Mouse (Mus musculus): Measurements from ENCODE around the gene Bid. TPM values are rescaled to one million over a fixed set of nuclear protein-coding genes. Genes with fewer than 3 reads are reported as not detected.

The Bid gene
- polyA plus RNA-seq, 1 experiment from 2014 or later, result 20.2 TPM

GRCm38 (mm10) chr6:120939783-120940182 lies 23.1 kb upstream of the Bid start:
- no peak overlapping the region for H3K4me2 ChIP-seq (ENCODE audit: low read depth, low read length)
- H3K27me3 ChIP-seq (ENCODE audit: control insufficient read depth, insufficient read depth, low read depth, low read length), result no peaks in the 10 kb centered on the region
- no peak overlapping the region for H3K9ac ChIP-seq (ENCODE audit: low read depth, low read length)
- WGBS (ENCODE audit: insufficient replicate concordance), result 86% methylated on average over 3 of the region's 3 CpGs
- H3K9me3 ChIP-seq (replicated peaks; ENCODE audit: control insufficient read depth, low read length), result no peaks in the 10 kb centered on the region
- H3K4me3 ChIP-seq (ENCODE audit: low read depth, low read length), result no peak overlapping the region
- no peak overlapping the region for H3K27ac ChIP-seq (ENCODE audit: low read length)
- no peaks in the 10 kb centered on the region; the same call in none of the 2 replicates for H3K4me1 ChIP-seq (ENCODE audit: control insufficient read depth, low read depth, low read length)
- ATAC-seq (ENCODE audit: low read depth), result no peak
- H3K36me3 ChIP-seq (ENCODE audit: control insufficient read depth, insufficient read depth), result no peaks in the 10 kb centered on the region

- Histone ChIP-seq H3K9ac (ENCODE audit: low read depth, low read length) (no peak overlapping the region), H3K36me3 (ENCODE audit: control insufficient read depth, insufficient read depth) (no peaks in the 10 kb centered on the region), H3K4me2 (ENCODE audit: low read depth, low read length) (no peak overlapping the region), H3K27me3 (ENCODE audit: control insufficient read depth, insufficient read depth, low read depth, low read length) (no peaks in the 10 kb centered on the region), H3K9me3 (replicated peaks; ENCODE audit: control insufficient read depth, low read length) (no peaks in the 10 kb centered on the region), H3K27ac (ENCODE audit: low read length) (no peak overlapping the region), H3K4me1 (ENCODE audit: control insufficient read depth, low read depth, low read length) (no peaks in the 10 kb centered on the region; the same call in 1 of the 2 replicates), H3K4me3 (ENCODE audit: low read depth, low read length) (no peak overlapping the region)
- no peak for ATAC-seq (ENCODE audit: low read depth)
- 86% methylated on average over 12 of the region's 12 CpGs for WGBS (ENCODE audit: insufficient replicate concordance)
Observed at GRCm38 (mm10) chr6:120938763-120939450, 22.3 kb upstream of the Bid start.

DNA sequence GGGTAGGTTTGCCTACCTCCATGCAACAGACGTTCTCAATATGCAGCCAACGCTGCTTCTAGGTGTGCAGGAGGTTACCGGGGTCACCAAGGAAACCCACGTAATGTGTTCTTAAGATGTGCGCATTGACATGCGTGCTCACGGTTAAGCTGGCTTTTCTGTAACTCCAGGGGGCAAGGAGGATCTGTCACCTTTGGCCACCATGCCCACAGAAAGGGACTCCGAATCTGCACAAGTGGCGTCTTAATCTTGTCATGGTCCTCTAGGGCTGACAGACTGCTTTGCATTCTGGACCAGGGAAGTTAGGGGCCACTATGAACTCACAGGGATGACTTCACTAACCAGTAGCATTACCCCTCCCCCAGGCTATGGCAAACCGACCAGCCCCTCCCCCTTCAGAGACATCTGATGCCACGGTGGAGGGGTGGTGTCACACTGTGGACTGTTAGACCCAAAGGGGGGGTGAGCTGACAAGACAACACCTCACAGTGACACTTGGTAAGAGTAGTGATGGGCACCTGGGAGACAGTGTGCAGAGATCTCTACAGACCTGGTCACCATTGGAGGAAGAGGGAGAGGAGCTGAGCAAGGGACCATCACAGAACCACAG lies 21.5 kb upstream of the Bid start:
- ATAC-seq (ENCODE audit: low read depth), result no peak
- H3K4me2 ChIP-seq (ENCODE audit: low read depth, low read length), result no peak overlapping the region
- WGBS (ENCODE audit: insufficient replicate concordance), result 70% methylated on average over 11 of the region's 11 CpGs
- H3K9ac ChIP-seq (ENCODE audit: low read depth, low read length), result no peak overlapping the region
- no peak overlapping the region for H3K4me3 ChIP-seq (ENCODE audit: low read depth, low read length)
- H3K4me1 ChIP-seq (ENCODE audit: control insufficient read depth, low read depth, low read length), result no peaks in the 10 kb centered on the region
- no peak overlapping the region for H3K27ac ChIP-seq (ENCODE audit: low read length)
- no peaks in the 10 kb centered on the region for H3K27me3 ChIP-seq (ENCODE audit: control insufficient read depth, insufficient read depth, low read depth, low read length)
- H3K36me3 ChIP-seq (ENCODE audit: control insufficient read depth, insufficient read depth), result no peaks in the 10 kb centered on the region
- no peaks in the 10 kb centered on the region for H3K9me3 ChIP-seq (replicated peaks; ENCODE audit: control insufficient read depth, low read length)

- H3K4me3 ChIP-seq (ENCODE audit: low read depth, low read length), result no peak overlapping the region
- H3K27me3 ChIP-seq (ENCODE audit: control insufficient read depth, insufficient read depth, low read depth, low read length), result no peaks in the 10 kb centered on the region
- no peak overlapping the region for H3K9ac ChIP-seq (ENCODE audit: low read depth, low read length)
- H3K4me1 ChIP-seq (ENCODE audit: control insufficient read depth, low read depth, low read length), result no peaks in the 10 kb centered on the region; the same call in 1 of the 2 replicates
- H3K27ac ChIP-seq (ENCODE audit: low read length), result no peak overlapping the region
- H3K9me3 ChIP-seq (replicated peaks; ENCODE audit: control insufficient read depth, low read length), result no peaks in the 10 kb centered on the region
- 73% methylated on average over 16 of the region's 16 CpGs for WGBS (ENCODE audit: insufficient replicate concordance)
- H3K36me3 ChIP-seq (ENCODE audit: control insufficient read depth, insufficient read depth), result 0 out of 2 replicates have a peak, but pooled peaks cover 5% of the 10 kb centered on the region
- no peak overlapping the region for H3K4me2 ChIP-seq (ENCODE audit: low read depth, low read length)
- no peak for ATAC-seq (ENCODE audit: low read depth)
Observed at GRCm38 (mm10) chr6:120937104-120937617, 20.5 kb upstream of the Bid start.

DNA sequence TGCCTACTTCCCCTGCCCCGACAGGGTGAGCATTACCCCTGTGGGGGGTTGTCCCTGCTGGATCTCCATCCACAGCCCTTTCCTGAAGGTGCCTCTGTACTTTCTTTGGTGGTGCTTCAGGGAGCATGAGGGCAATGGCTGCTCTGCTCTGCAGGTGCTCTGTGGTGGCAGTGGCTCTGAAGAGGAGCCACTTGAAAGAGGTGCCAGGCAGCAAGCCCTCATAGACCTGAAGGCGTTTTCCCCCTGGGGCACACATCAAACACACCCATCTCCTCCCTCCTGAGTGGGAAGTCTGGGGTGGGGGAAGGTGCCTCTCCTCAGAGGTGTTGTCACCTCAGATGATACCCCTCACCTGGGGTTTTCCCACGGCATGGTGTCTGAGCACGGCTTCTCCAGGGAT lies 17.5 kb upstream of the Bid start:
- H3K4me1 ChIP-seq (ENCODE audit: control insufficient read depth, low read depth, low read length), result peaks cover 9% of the 10 kb centered on the region
- H3K27ac ChIP-seq (ENCODE audit: low read length), result no peak overlapping the region
- 0 out of 2 replicates have a peak, but pooled peaks cover 5% of the 10 kb centered on the region for H3K36me3 ChIP-seq (ENCODE audit: control insufficient read depth, insufficient read depth)
- H3K9me3 ChIP-seq (replicated peaks; ENCODE audit: control insufficient read depth, low read length), result no peaks in the 10 kb centered on the region
- no peak overlapping the region for H3K4me2 ChIP-seq (ENCODE audit: low read depth, low read length)
- H3K4me3 ChIP-seq (ENCODE audit: low read depth, low read length), result no peak overlapping the region
- no peak overlapping the region for H3K9ac ChIP-seq (ENCODE audit: low read depth, low read length)
- H3K27me3 ChIP-seq (ENCODE audit: control insufficient read depth, insufficient read depth, low read depth, low read length), result no peaks in the 10 kb centered on the region
- ATAC-seq (ENCODE audit: low read depth), result no peak
- WGBS (ENCODE audit: insufficient replicate concordance), result 68% methylated on average over 4 of the region's 4 CpGs

DNA sequence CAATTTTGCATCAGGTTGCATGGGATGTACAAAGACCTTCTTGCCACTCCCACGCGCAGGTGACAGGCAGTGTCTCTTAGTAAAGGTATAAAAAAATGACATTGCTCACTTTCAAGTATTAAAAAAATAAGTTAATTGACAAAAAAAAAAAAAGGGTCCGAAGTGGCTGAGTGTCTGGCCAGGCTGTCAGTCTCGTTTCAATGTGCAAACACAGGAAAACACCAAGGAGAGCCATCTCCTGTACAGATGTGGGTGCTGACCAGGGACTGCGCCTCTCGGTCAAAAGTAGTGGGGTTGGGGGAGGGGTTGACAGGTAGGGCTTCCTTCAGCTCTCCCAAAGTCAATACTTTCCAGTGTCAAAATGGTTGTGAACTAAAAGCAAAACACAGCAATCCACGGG lies 17.0 kb upstream of the Bid start:
- H3K9ac ChIP-seq (ENCODE audit: low read depth, low read length), result no peak overlapping the region
- H3K27me3 ChIP-seq (ENCODE audit: control insufficient read depth, insufficient read depth, low read depth, low read length), result no peaks in the 10 kb centered on the region
- H3K4me3 ChIP-seq (ENCODE audit: low read depth, low read length), result no peak overlapping the region
- 0 out of 2 replicates have a peak, but pooled peaks cover 5% of the 10 kb centered on the region for H3K36me3 ChIP-seq (ENCODE audit: control insufficient read depth, insufficient read depth)
- WGBS (ENCODE audit: insufficient replicate concordance), result 76% methylated on average over 7 of the region's 7 CpGs
- H3K27ac ChIP-seq (ENCODE audit: low read length), result no peak overlapping the region
- no peak for ATAC-seq (ENCODE audit: low read depth)
- H3K9me3 ChIP-seq (replicated peaks; ENCODE audit: control insufficient read depth, low read length), result no peaks in the 10 kb centered on the region
- H3K4me1 ChIP-seq (ENCODE audit: control insufficient read depth, low read depth, low read length), result peaks cover 9% of the 10 kb centered on the region
- no peak overlapping the region for H3K4me2 ChIP-seq (ENCODE audit: low read depth, low read length)

GRCm38 (mm10) chr6:120932597-120932996 lies 15.9 kb upstream of the Bid start:
- no peak overlapping the region for H3K4me3 ChIP-seq (ENCODE audit: low read depth, low read length)
- WGBS (ENCODE audit: insufficient replicate concordance), result 62% methylated on average over 12 of the region's 12 CpGs
- H3K4me1 ChIP-seq (ENCODE audit: control insufficient read depth, low read depth, low read length), result peaks cover 9% of the 10 kb centered on the region
- 0 out of 2 replicates have a peak, but pooled peaks cover 5% of the 10 kb centered on the region for H3K36me3 ChIP-seq (ENCODE audit: control insufficient read depth, insufficient read depth)
- no peak for ATAC-seq (ENCODE audit: low read depth)
- H3K4me2 ChIP-seq (ENCODE audit: low read depth, low read length), result no peak overlapping the region
- no peaks in the 10 kb centered on the region for H3K9me3 ChIP-seq (replicated peaks; ENCODE audit: control insufficient read depth, low read length)
- no peak overlapping the region for H3K9ac ChIP-seq (ENCODE audit: low read depth, low read length)
- no peak overlapping the region for H3K27ac ChIP-seq (ENCODE audit: low read length)
- H3K27me3 ChIP-seq (ENCODE audit: control insufficient read depth, insufficient read depth, low read depth, low read length), result no peaks in the 10 kb centered on the region

DNA sequence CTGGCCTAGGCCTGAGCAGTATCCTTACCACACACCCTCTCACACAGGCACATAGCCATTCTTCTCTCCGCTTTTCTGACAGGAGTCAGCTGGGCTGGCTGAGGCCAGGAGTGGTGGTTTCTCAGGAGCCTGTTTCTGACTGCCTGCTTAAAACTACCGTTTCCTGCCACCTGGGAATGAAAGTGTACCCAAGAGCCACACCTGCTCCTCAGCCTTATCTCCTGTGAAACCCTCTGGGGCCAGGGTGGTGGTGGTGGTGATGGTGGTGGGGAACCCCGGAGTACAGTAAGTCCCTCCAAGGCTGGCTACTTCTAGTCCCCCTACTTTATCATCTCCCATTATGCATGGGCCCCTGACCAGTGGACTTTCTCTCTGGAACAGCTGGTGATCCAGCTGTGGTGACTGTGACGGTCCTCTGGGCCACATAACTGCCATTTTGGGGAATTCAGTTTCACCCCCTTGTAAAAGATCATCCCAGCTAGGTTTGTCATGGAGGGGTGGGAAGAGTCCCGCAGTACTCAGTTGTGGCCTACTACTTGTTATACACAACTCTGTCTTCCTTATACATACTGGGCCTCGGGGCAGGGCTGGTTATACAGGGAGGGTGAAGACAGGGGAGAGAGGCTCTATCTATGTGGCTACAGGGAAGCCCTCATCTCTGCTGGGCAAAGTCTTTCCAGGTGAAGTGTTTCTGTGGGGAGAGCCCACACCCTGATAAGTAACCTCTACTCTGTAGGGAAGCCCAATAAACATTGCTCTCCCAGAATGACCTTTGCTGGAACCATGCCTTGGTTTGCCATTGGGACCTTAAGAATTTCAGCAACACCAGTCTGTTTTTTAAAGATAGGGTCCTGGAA lies 14.0 kb upstream of the Bid start:
- peak; percentile 37; the same call in 1 of the 2 replicates for ATAC-seq (ENCODE audit: low read depth)
- H3K36me3 ChIP-seq (ENCODE audit: control insufficient read depth, insufficient read depth), result 0 out of 2 replicates have a peak, but pooled peaks cover 5% of the 10 kb centered on the region

More for the DNA sequence above, 14.0 kb upstream of the Bid start:
- no peak overlapping the region for H3K4me2 ChIP-seq (ENCODE audit: low read depth, low read length)
- H3K4me1 ChIP-seq (ENCODE audit: control insufficient read depth, low read depth, low read length), result peaks cover 14% of the 10 kb centered on the region
- H3K9ac ChIP-seq (ENCODE audit: low read depth, low read length), result no peak overlapping the region
- 53% methylated on average over 6 of the region's 6 CpGs for WGBS (ENCODE audit: insufficient replicate concordance)
- H3K27ac ChIP-seq (ENCODE audit: low read length), result no peak overlapping the region
- H3K27me3 ChIP-seq (ENCODE audit: control insufficient read depth, insufficient read depth, low read depth, low read length), result no peaks in the 10 kb centered on the region
- no peaks in the 10 kb centered on the region for H3K9me3 ChIP-seq (replicated peaks; ENCODE audit: control insufficient read depth, low read length)
- no peak overlapping the region for H3K4me3 ChIP-seq (ENCODE audit: low read depth, low read length)

All from liver, embryonic 16.5 days (tissue).